Mouse (Mus musculus) lung, postnatal 25 days (tissue): Measurements from ENCODE around the gene Ppm1b.

Source experiments
- DNase-seq: peaks from one replicate; pipeline ENCODE4 v3.0.0; 2022; ENCODE audit warnings: low spot score

Gene Ppm1b

DNA sequence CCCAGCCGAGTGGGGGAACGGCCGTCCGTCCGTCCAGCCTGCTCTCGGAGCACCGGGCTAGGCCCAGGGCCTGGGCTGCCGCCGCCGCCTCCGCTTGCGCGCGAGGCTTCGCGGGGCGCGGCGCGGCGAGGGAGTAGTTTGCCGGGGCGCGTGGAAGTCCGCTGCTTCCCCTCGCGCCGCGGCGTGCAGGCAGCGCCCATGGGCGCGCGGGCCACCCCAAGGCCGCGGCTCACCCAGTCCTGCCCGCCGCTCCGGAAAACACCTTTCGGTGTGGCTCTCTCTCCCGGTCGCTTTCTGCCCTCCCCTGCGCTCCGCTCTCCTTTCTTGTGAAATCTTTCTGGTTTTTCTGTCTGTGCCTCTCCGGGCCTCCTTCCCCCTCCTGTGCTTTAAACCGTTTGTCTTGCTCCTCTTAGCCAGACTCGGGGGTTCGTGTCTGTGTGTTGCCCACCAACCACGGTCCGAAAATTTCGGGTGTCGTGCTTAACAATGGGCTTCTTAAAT lies 1.9 kb downstream of the Ppm1b start:
- no peak for DNase-seq

GRCm38 (mm10) chr17:84958986-84959664 lies 2.6 kb downstream of the Ppm1b start:
- no peak for DNase-seq

GRCm38 (mm10) chr17:84959665-84960020 lies 3.1 kb downstream of the Ppm1b start:
- no peak for DNase-seq

GRCm38 (mm10) chr17:84960136-84960535 lies 3.6 kb downstream of the Ppm1b start:
- DNase-seq = peak; percentile 28

DNA sequence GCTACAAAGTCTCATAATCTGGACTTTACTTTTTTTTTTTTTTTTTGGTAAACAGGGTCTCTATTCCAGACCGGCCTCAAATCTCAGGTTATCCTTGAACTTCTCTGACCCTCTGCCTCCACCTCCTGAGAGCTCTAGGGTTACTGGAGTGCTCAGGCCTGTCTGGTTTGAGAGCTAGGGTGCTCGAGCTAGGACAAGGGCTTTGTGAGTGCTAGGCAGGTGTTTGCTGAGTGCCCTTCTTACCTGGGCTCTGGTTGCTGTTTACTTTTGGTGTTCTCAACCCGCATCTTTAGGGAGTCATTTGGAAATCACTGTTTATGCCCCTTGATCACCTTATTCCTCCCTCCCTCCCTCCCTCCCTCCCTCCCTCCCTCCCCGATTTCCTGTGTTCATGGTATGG lies 5.5 kb downstream of the Ppm1b start:
- DNase-seq = peak; percentile 77

- no peak for DNase-seq
Measured at GRCm38 (mm10) chr17:84963651-84964050, 7.1 kb downstream of the Ppm1b start.

DNA sequence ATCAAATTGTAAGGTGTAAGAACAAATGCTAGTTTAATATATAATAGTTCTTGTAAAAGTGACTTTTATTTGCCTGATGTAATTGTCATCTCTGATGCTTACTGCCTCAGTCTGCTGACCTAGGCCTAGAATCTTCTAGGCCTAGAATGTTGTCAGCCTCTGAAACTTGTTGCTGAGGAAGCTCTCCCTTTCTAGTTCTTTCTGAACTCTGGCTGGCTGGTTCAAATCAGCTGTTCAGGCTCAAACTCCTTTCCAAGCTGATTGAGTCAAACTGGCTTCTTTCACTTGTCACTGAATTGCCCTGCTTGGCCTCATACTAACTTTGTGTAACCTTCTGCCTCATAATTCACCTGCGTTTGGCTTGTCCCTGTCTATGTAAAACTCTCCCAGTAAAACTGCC lies 9.7 kb downstream of the Ppm1b start:
- DNase-seq = no peak

GRCm38 (mm10) chr17:84967045-84967444 lies 10.5 kb downstream of the Ppm1b start:
- DNase-seq = no peak

DNA sequence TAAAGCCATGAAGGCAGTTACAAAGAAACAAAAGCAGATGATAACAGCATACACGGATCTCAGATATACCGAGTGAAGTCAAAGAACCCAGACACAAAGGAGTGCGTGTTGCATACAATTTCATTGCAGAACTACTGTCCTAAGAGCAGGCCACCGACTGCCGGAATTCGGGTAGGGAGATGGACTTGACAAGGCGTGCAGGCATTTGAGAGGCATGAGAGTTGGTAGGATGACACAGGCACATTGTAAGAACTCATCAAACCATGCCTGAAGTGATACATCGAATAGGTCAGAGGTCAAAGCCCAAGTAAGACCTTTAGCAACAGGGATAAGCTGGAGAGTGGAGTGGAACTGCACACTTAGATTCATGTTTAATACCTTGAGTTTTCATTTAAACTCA lies 13.4 kb downstream of the Ppm1b start:
- DNase-seq = no peak

DNA sequence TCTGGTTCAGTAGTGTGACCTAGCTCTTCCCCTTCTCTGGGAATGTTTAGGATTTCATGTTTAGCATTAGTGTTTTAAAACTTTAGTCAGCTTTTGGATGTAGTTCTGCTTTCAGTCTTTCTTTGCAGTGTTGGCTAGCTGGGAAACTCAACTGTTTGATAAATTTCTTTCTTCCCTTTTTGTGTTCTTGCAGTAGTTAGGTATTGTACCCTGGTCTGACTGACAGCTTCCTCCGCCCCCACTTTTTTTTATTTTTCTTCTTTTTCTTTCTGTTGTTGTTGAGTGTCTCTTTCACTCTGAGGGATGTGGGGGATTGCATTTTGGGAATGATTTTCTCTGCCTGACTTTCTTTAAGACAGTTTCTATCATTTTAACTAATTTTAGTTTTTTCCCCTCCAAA lies 25.2 kb downstream of the Ppm1b start:
- DNase-seq = no peak

DNA sequence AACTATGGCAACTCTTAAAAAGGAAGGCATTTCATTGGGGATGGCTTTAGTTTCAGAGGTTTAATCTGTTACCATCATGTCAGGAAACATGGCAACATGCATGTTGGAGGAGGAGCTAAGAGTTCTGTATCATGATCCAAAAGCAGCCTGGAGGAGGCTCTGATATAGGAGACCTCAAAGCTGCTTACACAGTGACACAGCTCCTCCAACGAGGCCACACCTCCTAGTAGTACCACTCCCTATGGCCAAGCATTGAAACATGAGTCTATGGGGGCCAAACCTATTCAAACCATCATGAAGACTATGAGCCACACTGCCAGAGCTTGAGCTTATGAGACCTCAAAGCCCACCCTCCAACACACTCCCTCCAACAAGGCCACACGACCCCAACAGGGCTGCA lies 26.2 kb downstream of the Ppm1b start:
- DNase-seq = no peak

DNA sequence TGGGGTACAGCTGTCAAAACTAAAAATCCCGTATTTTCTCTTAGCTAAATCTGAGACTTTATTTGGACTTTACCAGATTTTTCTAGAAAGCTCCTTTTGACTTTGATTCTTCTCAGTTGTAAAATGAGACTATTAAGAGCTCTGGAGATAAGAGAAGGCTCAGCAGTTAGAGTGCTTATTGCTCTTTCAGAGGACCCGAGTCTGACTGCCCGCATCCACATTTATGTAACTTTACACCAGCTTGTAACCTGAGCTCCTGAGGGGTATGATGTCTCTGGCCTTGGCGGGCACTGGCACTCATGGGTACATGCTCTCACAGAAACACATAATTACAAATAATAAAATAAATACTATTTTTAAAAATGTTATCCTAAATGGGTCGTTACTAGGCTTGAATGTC lies 29.8 kb downstream of the Ppm1b start:
- DNase-seq = no peak

DNA sequence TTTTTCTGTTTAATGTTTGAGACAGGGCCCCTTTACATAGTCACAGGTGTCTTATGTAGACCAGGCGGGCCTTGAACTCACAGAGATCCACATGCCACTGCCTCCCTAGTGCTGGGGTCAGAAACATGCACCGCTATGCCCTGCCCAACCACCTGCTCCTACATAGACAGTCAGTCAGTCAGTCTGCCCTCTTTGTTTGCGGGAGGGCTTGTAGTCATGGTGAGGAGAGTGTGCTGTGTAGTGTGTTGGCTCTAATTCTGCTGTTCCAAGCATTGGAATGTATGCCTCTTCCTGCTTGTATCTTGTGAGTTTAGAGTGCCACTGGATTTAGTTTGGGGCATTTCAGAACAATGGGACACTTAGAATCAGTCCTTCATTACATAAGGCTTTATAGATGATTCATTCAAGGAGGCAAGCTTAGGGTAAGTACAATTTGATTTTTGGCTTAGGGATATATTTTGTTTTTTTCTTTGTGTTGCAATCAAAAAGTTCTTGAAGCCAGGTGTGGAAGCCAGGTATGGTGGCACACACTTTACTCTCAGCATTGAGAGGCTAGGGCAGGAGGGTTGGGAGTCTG lies 31.4 kb downstream of the Ppm1b start:
- DNase-seq = peak; percentile 29

GRCm38 (mm10) chr17:84988514-84988913 lies 32.0 kb downstream of the Ppm1b start:
- no peak for DNase-seq

DNA sequence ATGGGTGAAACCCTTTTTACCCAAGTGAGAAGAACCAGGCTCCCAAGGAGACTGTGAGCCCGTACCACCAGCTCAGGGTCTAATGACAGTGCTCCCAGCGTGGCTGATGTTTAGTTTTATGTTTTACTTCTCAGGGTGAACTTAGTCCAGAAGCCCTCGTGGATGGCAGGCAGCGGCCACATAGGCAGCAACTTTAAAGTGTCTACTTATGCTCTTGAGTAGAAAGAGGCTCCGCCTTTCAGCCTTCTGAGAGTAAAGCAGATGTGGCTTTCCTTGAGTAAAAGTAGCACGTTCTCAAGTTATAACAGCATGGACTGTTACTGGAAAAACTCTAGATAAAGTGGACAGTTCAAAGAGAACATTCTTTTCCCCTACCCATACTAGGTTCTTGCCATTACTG lies 39.3 kb downstream of the Ppm1b start:
- no peak for DNase-seq

GRCm38 (mm10) chr17:84997639-84998038 lies 41.1 kb downstream of the Ppm1b start:
- DNase-seq = no peak

DNA sequence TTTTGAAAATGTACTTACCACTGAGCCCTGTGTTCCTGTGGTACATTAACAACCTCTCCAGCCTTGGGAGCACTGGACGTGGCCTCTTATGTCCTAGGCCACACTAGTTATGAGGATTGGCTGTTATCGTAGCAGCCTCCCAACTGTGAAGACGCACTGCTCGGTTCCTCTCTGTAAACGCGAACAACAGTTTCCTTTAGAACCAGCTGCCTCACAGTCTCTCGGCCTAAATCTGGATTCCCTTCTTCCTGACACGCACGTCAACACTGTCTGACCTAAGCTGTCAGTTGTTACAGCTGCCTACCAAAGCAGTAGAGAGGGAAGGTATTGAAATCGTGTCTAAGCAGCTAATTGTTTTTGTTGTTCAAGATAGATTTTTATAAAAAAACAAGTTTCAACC lies 43.1 kb downstream of the Ppm1b start:
- no peak for DNase-seq

GRCm38 (mm10) chr17:85013485-85013884 lies 56.9 kb downstream of the Ppm1b start:
- no peak for DNase-seq

- no peak for DNase-seq
Measured at GRCm38 (mm10) chr17:85014632-85015031, 58.1 kb downstream of the Ppm1b start.

DNA sequence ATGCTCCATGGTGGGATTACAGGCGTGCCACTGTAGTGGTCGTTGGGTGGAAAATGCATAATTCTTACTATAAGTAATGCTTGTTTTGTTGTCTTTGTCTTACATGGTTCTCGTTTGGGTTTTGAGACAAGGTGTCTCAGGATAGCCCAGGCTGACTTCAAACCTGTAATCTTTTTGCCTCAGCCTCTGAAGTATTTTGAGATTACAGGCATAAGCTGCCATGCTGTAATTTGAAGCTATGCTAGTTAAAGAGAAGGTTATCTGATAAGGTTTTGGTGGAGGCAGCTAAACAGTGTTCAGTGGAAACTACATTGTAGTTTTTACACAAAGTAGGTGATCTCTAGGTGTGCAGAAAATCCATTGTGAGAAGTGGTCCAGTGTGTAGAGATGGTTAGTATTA lies 61.8 kb downstream of the Ppm1b start:
- DNase-seq = no peak

GRCm38 (mm10) chr17:85018794-85019193 lies 62.3 kb downstream of the Ppm1b start:
- DNase-seq = no peak

- DNase-seq = no peak
Measured at GRCm38 (mm10) chr17:85020343-85020742, 63.8 kb downstream of the Ppm1b start.

GRCm38 (mm10) chr17:85023247-85024167 lies 67.0 kb downstream of the Ppm1b start:
- peak; percentile 66 for DNase-seq
